Mouse (Mus musculus) midbrain, embryonic 15.5 days (tissue): ENCODE results near the gene Ndufa13. TPM values are rescaled to one million over a fixed set of nuclear protein-coding genes. Genes with fewer than 3 reads are reported as not detected.

ENCODE experiments used
- ATAC-seq: fragments of 200-750 bp; cut with Nextera tagmentation; replicated peaks from 2 replicates; pipeline ENCODE4 v1.8.0; 2017; ENCODE audit warnings: moderate TSS enrichment
- H3K27ac ChIP-seq: fragments of 300-500 bp; sonication (generic); 2 replicates; pipeline ENCODE4 v1.5.1; 2015; ENCODE audit warnings: mild to moderate bottlenecking, inconsistent platforms
- H3K27me3 ChIP-seq: fragments of 300-500 bp; sonication (generic); replicated peaks from 2 replicates; pipeline ENCODE4 v1.6.1; 2015; ENCODE audit warnings: inconsistent platforms
- H3K36me3 ChIP-seq: fragments of 300-500 bp; sonication (generic); replicated peaks from 2 replicates; pipeline ENCODE4 v1.6.1; 2015; ENCODE audit warnings: inconsistent platforms
- H3K4me1 ChIP-seq: fragments of 300-500 bp; sonication (generic); 2 replicates; pipeline ENCODE4 v1.6.1; 2015; ENCODE audit warnings: inconsistent platforms
- H3K4me2 ChIP-seq: fragments of 300-500 bp; sonication (generic); 2 replicates; pipeline ENCODE4 v1.6.1; 2015; ENCODE audit warnings: inconsistent platforms, mild to moderate bottlenecking, moderate library complexity
- H3K4me3 ChIP-seq: fragments of 300-500 bp; sonication (generic); 2 replicates; pipeline ENCODE4 v1.5.1; 2015; ENCODE audit warnings: mild to moderate bottlenecking, inconsistent platforms
- H3K9ac ChIP-seq: fragments of 300-500 bp; sonication (generic); 2 replicates; pipeline ENCODE4 v1.6.1; 2015; ENCODE audit warnings: mild to moderate bottlenecking, inconsistent platforms
- H3K9me3 ChIP-seq: fragments of 300-500 bp; sonication (generic); 2 replicates; pipeline ENCODE4 v1.6.1; 2016; ENCODE audit warnings: inconsistent platforms
- WGBS: fragments of 180-500 bp; shearing (Covaris S2); methylation state at CpG from one replicate; pipeline ENCODE4 v1.1.7; 2015; ENCODE audit warnings: mixed read lengths; 5-methylcytosine and 5-hydroxymethylcytosine counted together
- polyA plus RNA-seq: library from polyadenylated mRNA; unstranded; fragments of >200 nt; fragmentation: Nextera tagmentation; extraction: Ambion mirVana; gene quantifications from 2 replicates; pipeline ENCODE4 v1.2.1, GENCODE M21; 2015

Ndufa13 gene
- polyA plus RNA-seq, 1 experiment from 2014 or later, result 172 TPM

DNA sequence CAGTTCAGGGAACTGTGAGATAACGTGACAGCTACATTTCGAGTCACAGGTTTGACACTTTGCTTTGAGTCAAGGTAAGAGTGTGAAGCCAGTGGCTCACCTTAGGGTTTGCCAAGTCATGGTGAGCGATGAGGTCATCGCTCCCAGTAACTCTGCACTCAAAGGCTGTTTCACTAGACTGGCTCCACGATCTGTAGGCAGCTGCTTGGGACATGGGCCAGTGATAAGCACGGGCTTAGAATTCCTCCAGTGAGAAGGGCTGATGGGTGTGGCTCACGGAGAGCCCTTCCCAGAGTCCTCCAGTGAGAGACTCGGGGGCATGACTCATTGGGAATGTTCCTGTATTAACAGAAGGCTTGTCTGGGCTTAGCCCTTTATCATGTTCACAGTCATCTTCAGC, 53.4 kb downstream of the Ndufa13 start:
- no peaks in the 10 kb centered on the region for H3K36me3 ChIP-seq
- 92% methylated on average over 8 of the region's 8 CpGs for WGBS
- H3K4me1 ChIP-seq, result no peaks in the 10 kb centered on the region
- no peak overlapping the region for H3K9ac ChIP-seq
- no peaks in the 10 kb centered on the region for H3K27me3 ChIP-seq
- ATAC-seq, result no peak
- no peaks in the 10 kb centered on the region for H3K9me3 ChIP-seq
- H3K4me2 ChIP-seq, result no peak overlapping the region
- no peak overlapping the region for H3K4me3 ChIP-seq
- H3K27ac ChIP-seq, result no peak overlapping the region

DNA sequence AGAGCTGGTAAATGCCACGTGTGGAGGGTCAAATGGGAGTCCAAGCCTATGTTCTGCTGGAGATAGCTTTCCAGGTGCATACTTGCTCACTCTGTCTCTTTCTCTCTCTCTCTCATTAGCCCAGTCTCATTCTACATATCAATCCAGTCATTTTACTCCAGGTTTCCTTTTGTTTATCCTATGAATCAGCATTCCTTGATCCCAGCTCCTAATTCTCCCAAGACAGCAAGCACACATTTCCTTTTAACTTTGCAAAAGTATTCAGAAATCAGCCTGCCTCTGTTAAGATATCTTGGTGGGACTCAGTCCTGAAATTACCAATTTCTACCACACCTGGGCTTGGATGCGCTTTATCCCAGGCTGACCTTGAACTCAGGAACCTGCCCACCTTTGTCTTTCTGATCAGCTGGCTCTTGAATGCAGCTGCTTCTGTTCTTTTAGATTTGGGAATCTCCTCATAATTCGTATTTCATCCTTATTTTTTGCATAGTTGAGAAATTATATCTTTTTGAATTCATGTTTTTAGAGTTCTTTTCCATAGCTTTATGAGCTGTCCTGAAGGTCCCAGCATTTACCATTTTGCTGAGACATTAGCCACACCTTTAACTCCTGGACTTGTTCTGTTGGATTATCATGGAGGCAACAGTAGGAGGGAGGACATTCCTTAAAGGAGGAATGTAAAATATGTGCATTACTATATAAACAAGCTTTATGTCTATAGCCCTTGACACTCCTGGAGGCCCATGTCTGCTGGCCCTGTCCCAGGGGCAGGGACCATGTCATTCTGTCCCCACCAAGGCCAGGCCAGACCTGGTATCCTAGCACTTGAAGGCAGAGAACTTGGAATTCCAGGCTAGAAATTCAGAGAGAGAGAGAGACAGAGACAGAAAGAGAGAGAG, 54.9 kb downstream of the Ndufa13 start:
- Histone ChIP-seq H3K4me3 (no peak overlapping the region), H3K27me3 (no peaks in the 10 kb centered on the region), H3K27ac (no peak overlapping the region), H3K4me1 (no peaks in the 10 kb centered on the region), H3K9ac (no peak overlapping the region), H3K4me2 (no peak overlapping the region), H3K9me3 (no peaks in the 10 kb centered on the region), H3K36me3 (no peaks in the 10 kb centered on the region)
- 91% methylated on average over 3 of the region's 3 CpGs for WGBS
- ATAC-seq, result no peak

Other genes starting within 250 kb of the Ndufa13 start
- 2.6 and 3.0 TPM in 2 replicates for gene Zfp964, start 248.1 kb downstream of the Ndufa13 start, polyA plus RNA-seq
- 26.1 and 27.5 TPM in 2 replicates for gene Zfp869, start 191.8 kb downstream of the Ndufa13 start, polyA plus RNA-seq
- gene Zfp963, start 152.6 kb downstream of the Ndufa13 start, polyA plus RNA-seq, result 9.1 and 10.6 TPM in 2 replicates
- 0.23 TPM in 1 of 2 replicates, not detected in the other for gene Gm20422, start 127.7 kb downstream of the Ndufa13 start, polyA plus RNA-seq
- 59.1 and 59.8 TPM in 2 replicates for gene Atp13a1, start 111.4 kb downstream of the Ndufa13 start, polyA plus RNA-seq
- 46.1 and 47.4 TPM in 2 replicates for gene Zfp866, start 111.4 kb downstream of the Ndufa13 start, polyA plus RNA-seq
- 38.5 and 43.2 TPM in 2 replicates for gene Gmip, start 93.9 kb downstream of the Ndufa13 start, polyA plus RNA-seq
- gene Lpar2, start 80.1 kb downstream of the Ndufa13 start, polyA plus RNA-seq, result 0.76 and 0.80 TPM in 2 replicates
- gene Pbx4, start 70.1 kb downstream of the Ndufa13 start, polyA plus RNA-seq, result 58.2 and 62.1 TPM in 2 replicates
- 5.8 and 5.9 TPM in 2 replicates for gene Cilp2, start 14.9 kb downstream of the Ndufa13 start, polyA plus RNA-seq
- 4.5 and 4.7 TPM in 2 replicates for gene Tssk6, start 374 bp downstream of the Ndufa13 start, polyA plus RNA-seq
- 9.6 and 12.2 TPM in 2 replicates for gene Yjefn3, start 154 bp upstream of the Ndufa13 start, polyA plus RNA-seq
- 27.2 and 31.7 TPM in 2 replicates for gene Gatad2a, start 93.8 kb upstream of the Ndufa13 start, polyA plus RNA-seq
- gene Mau2, start 140.2 kb upstream of the Ndufa13 start, polyA plus RNA-seq, result 87.5 and 87.8 TPM in 2 replicates
- 65.4 and 65.9 TPM in 2 replicates for gene Sugp1, start 140.3 kb upstream of the Ndufa13 start, polyA plus RNA-seq
- 1.7 and 2.1 TPM in 2 replicates for gene Tm6sf2, start 170.4 kb upstream of the Ndufa13 start, polyA plus RNA-seq
- gene Hapln4, start 180.9 kb upstream of the Ndufa13 start, polyA plus RNA-seq, result 0.93 and 1.4 TPM in 2 replicates
- 186 and 193 TPM in 2 replicates for gene Ncan, start 218.3 kb upstream of the Ndufa13 start, polyA plus RNA-seq
- gene Nr2c2ap, start 228.8 kb upstream of the Ndufa13 start, polyA plus RNA-seq, result 36.7 and 39.1 TPM in 2 replicates
- 13.4 and 14.2 TPM in 2 replicates for gene Rfxank, start 236.6 kb upstream of the Ndufa13 start, polyA plus RNA-seq
- 59.1 and 64.8 TPM in 2 replicates for gene Borcs8, start 236.9 kb upstream of the Ndufa13 start, polyA plus RNA-seq
- gene Mef2b, start 237.2 kb upstream of the Ndufa13 start, polyA plus RNA-seq, result 0.37 and 0.56 TPM in 2 replicates